Mouse (Mus musculus): ENCODE data around the gene Itln1. TPM values are rescaled to one million over a fixed set of nuclear protein-coding genes. Genes with fewer than 3 reads are reported as not detected.

Itln1 gene
- polyA plus RNA-seq, 1 experiment, result 3,610 TPM

GRCm38 (mm10) chr1:171471452-171471851, 63.6 kb downstream of the Itln1 start:
- no peak for DNase-seq (ENCODE audit: low read depth, low spot score)
- 97% methylated on average over 1 of the region's 1 CpGs for WGBS

- no peak for DNase-seq (ENCODE audit: low read depth, low spot score)
- WGBS, result 64% methylated on average over 5 of the region's 5 CpGs
Measured at GRCm38 (mm10) chr1:171470896-171471295, 64.2 kb downstream of the Itln1 start.

GRCm38 (mm10) chr1:171470371-171470871, 64.7 kb downstream of the Itln1 start:
- no peak for DNase-seq (ENCODE audit: low read depth, low spot score)

GRCm38 (mm10) chr1:171469678-171470077, 65.4 kb downstream of the Itln1 start:
- WGBS, result 27% methylated on average over 3 of the region's 3 CpGs

More at GRCm38 (mm10) chr1:171470371-171470871, 64.7 kb downstream of the Itln1 start:
- WGBS, result 15% methylated on average over 7 of the region's 7 CpGs

More at GRCm38 (mm10) chr1:171469678-171470077, 65.4 kb downstream of the Itln1 start:
- no peak for DNase-seq (ENCODE audit: low read depth, low spot score)

Other genes starting within 250 kb of the Itln1 start
- gene Usp21, start 247.3 kb downstream of the Itln1 start, polyA plus RNA-seq (2012; rRNA removed), result 30.0 and 36.4 TPM in 2 replicates
- gene Ufc1, start 240.3 kb downstream of the Itln1 start, polyA plus RNA-seq (2012; rRNA removed), result 34.5 and 35.8 TPM in 2 replicates
- gene Dedd, start 206.1 kb downstream of the Itln1 start, polyA plus RNA-seq (2012; rRNA removed), result 44.3 and 50.3 TPM in 2 replicates
- gene Nit1, start 189.6 kb downstream of the Itln1 start, polyA plus RNA-seq (2012; rRNA removed), result 46.5 and 54.7 TPM in 2 replicates
- gene Pfdn2, start 189.6 kb downstream of the Itln1 start, polyA plus RNA-seq (2012; rRNA removed), result 10.3 and 11.7 TPM in 2 replicates
- 0.14 and 0.18 TPM in 2 replicates for gene Klhdc9, start 174.5 kb downstream of the Itln1 start, polyA plus RNA-seq (2012; rRNA removed)
- gene Nectin4, start 165.2 kb downstream of the Itln1 start, polyA plus RNA-seq (2012; rRNA removed), result 0.51 and 0.59 TPM in 2 replicates
- 7.0 and 10.2 TPM in 2 replicates for gene Arhgap30, start 146.3 kb downstream of the Itln1 start, polyA plus RNA-seq (2012; rRNA removed)
- gene Usf1, start 124.0 kb downstream of the Itln1 start, polyA plus RNA-seq (2012; rRNA removed), result 80.1 and 86.0 TPM in 2 replicates
- 77.2 and 98.1 TPM in 2 replicates for gene Tstd1, start 116.4 kb downstream of the Itln1 start, polyA plus RNA-seq (2012; rRNA removed)
- gene F11r, start 97.8 kb downstream of the Itln1 start, polyA plus RNA-seq (2012; rRNA removed), result 160 and 191 TPM in 2 replicates
- gene Alyref2, start 31.8 kb downstream of the Itln1 start, polyA plus RNA-seq (2012; rRNA removed), result 3.8 and 5.1 TPM in 2 replicates
- gene Cd244a, start 23.9 kb upstream of the Itln1 start, polyA plus RNA-seq (2012; rRNA removed), result 2.4 and 3.4 TPM in 2 replicates
- gene Ly9, start 72.1 kb upstream of the Itln1 start, polyA plus RNA-seq (2012; rRNA removed), result 2.9 and 3.6 TPM in 2 replicates
- 2.0 and 5.3 TPM in 2 replicates for gene Slamf7, start 117.7 kb upstream of the Itln1 start, polyA plus RNA-seq (2012; rRNA removed)
- gene Cd48, start 146.7 kb upstream of the Itln1 start, polyA plus RNA-seq (2012; rRNA removed), result 12.7 and 13.5 TPM in 2 replicates
- 0.62 and 0.81 TPM in 2 replicates for gene Slamf1, start 231.8 kb upstream of the Itln1 start, polyA plus RNA-seq (2012; rRNA removed)

Measured in large intestine, adult 2 months (tissue).